Mouse (Mus musculus) cortical plate, adult 2 months (tissue): ENCODE measurements around the gene Tapt1.

Experiments
- CTCF ChIP-seq: fragments of 200-500 bp; IDR thresholded peaks from 2 replicates; pipeline ENCODE4 v1.5.1; 2011; ENCODE audit warnings: mild to moderate bottlenecking, control low read depth, low read length; ENCODE audit not compliant: insufficient read depth; ENCODE audit errors: extremely low read depth
- POLR2A ChIP-seq: fragments of 200-500 bp; IDR thresholded peaks from 2 replicates; pipeline ENCODE4 v1.6.1; 2011; ENCODE audit warnings: mild to moderate bottlenecking, low read length, control low read depth; ENCODE audit not compliant: insufficient read depth; ENCODE audit errors: extremely low read depth

DNA sequence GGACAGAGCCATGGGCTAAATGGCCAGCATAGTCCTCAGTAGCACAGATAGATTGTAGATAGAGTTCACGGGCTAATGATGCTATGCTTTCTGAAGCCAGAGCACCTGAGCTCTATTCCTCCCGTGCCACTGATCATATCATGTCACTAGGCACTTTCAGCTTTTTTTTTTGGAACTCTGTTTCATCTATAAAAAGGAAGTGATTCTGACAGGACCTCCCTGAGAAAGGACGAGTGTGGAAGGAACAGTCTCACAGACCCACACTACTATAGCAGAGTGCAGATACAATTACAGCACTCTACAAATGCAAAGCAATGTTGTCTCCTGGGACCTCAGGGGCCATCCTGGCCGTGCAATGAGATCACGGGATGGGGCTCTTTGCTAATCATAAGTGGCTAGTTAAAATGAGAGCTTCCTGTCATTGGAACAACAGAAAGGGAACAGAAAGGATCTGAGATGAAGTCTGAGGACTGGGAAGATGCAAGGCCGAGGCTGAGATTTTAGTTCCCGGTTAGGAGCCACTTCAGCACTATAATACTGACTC is 62.1 kb downstream of the Tapt1 start:
- no peak for TF ChIP-seq POLR2A
- TF ChIP-seq CTCF, result no peak
